Mouse (Mus musculus): ENCODE measurements around the gene Stambp. TPM values are rescaled to one million over a fixed set of nuclear protein-coding genes. Genes with fewer than 3 reads are reported as not detected.
"Not testable (repeated sequence)": the region's sequence is repeated elsewhere in the genome, so short reads cannot be mapped to it uniquely, and the experiment has no call there.

Gene Stambp
- polyA plus RNA-seq, 1 experiment: 14.6 TPM

GRCm38 (mm10) chr6:83598646-83599045 is 26.1 kb upstream of the Stambp start:
- 5% methylated on average over 9 of the region's 9 CpGs for WGBS
- TF ChIP-seq POLR2A (IDR thresholded peaks at IDR 0.05; ENCODE audit: borderline replicate concordance, control insufficient read depth, low read depth, low read length) (no peak), CTCF (IDR thresholded peaks at IDR 0.05; ENCODE audit: control insufficient read depth, insufficient read depth, low read length) (peak; percentile 58)
- no peak overlapping the region for H3K4me3 ChIP-seq (replicated peaks; ENCODE audit: control insufficient read depth, low read depth, low read length)
- H3K27ac ChIP-seq (ENCODE audit: control insufficient read depth, insufficient read depth, low read depth, low read length, poor library complexity): no peak overlapping the region
- peaks cover 5% of the 10 kb centered on the region for H3K4me1 ChIP-seq (ENCODE audit: control insufficient read depth, insufficient read depth, low read length)

- H3K4me1 ChIP-seq (ENCODE audit: control insufficient read depth, insufficient read depth, low read length): peaks cover 5% of the 10 kb centered on the region
- no peak for TF ChIP-seq POLR2A (IDR thresholded peaks at IDR 0.05; ENCODE audit: borderline replicate concordance, control insufficient read depth, low read depth, low read length)
- TF ChIP-seq CTCF (IDR thresholded peaks at IDR 0.05; ENCODE audit: control insufficient read depth, insufficient read depth, low read length): no peak
- H3K4me3 ChIP-seq (replicated peaks; ENCODE audit: control insufficient read depth, low read depth, low read length): no peak overlapping the region
- no peak overlapping the region for H3K27ac ChIP-seq (ENCODE audit: control insufficient read depth, insufficient read depth, low read depth, low read length, poor library complexity)
- WGBS: 56% methylated on average over 3 of the region's 3 CpGs
Observed at GRCm38 (mm10) chr6:83597988-83598387, 25.5 kb upstream of the Stambp start.

GRCm38 (mm10) chr6:83595035-83595434 is 22.5 kb upstream of the Stambp start:
- peaks cover 5% of the 10 kb centered on the region for H3K4me1 ChIP-seq (ENCODE audit: control insufficient read depth, insufficient read depth, low read length)
- no peak overlapping the region for H3K27ac ChIP-seq (ENCODE audit: control insufficient read depth, insufficient read depth, low read depth, low read length, poor library complexity)
- 75% methylated on average over 2 of the region's 2 CpGs for WGBS
- no peak for TF ChIP-seq CTCF (IDR thresholded peaks at IDR 0.05; ENCODE audit: control insufficient read depth, insufficient read depth, low read length)
- no peak for TF ChIP-seq POLR2A (IDR thresholded peaks at IDR 0.05; ENCODE audit: borderline replicate concordance, control insufficient read depth, low read depth, low read length)
- H3K4me3 ChIP-seq (replicated peaks; ENCODE audit: control insufficient read depth, low read depth, low read length): no peak overlapping the region

GRCm38 (mm10) chr6:83593896-83594295 is 21.4 kb upstream of the Stambp start:
- no peaks in the 10 kb centered on the region; the same call in 1 of the 2 replicates for H3K4me1 ChIP-seq (ENCODE audit: control insufficient read depth, insufficient read depth, low read length)
- 64% methylated on average over 7 of the region's 7 CpGs for WGBS
- H3K4me3 ChIP-seq (replicated peaks; ENCODE audit: control insufficient read depth, low read depth, low read length): no peak overlapping the region
- TF ChIP-seq POLR2A (IDR thresholded peaks at IDR 0.05; ENCODE audit: borderline replicate concordance, control insufficient read depth, low read depth, low read length): no peak
- TF ChIP-seq CTCF (IDR thresholded peaks at IDR 0.05; ENCODE audit: control insufficient read depth, insufficient read depth, low read length): no peak
- no peak overlapping the region for H3K27ac ChIP-seq (ENCODE audit: control insufficient read depth, insufficient read depth, low read depth, low read length, poor library complexity)

- TF ChIP-seq CTCF (IDR thresholded peaks at IDR 0.05; ENCODE audit: control insufficient read depth, insufficient read depth, low read length) (no peak), POLR2A (IDR thresholded peaks at IDR 0.05; ENCODE audit: borderline replicate concordance, control insufficient read depth, low read depth, low read length) (no peak)
- H3K4me3 ChIP-seq (replicated peaks; ENCODE audit: control insufficient read depth, low read depth, low read length): no peak overlapping the region
- WGBS: 79% methylated on average over 8 of the region's 8 CpGs
Observed at GRCm38 (mm10) chr6:83592051-83592450, 19.5 kb upstream of the Stambp start.

GRCm38 (mm10) chr6:83590301-83590700 is 17.8 kb upstream of the Stambp start:
- 81% methylated on average over 3 of the region's 3 CpGs for WGBS
- TF ChIP-seq POLR2A (IDR thresholded peaks at IDR 0.05; ENCODE audit: borderline replicate concordance, control insufficient read depth, low read depth, low read length) (no peak), CTCF (IDR thresholded peaks at IDR 0.05; ENCODE audit: control insufficient read depth, insufficient read depth, low read length) (no peak)
- Histone ChIP-seq H3K27ac (ENCODE audit: control insufficient read depth, insufficient read depth, low read depth, low read length, poor library complexity) (no peak overlapping the region), H3K4me1 (ENCODE audit: control insufficient read depth, insufficient read depth, low read length) (no peaks in the 10 kb centered on the region), H3K4me3 (replicated peaks; ENCODE audit: control insufficient read depth, low read depth, low read length) (no peak overlapping the region)

More at GRCm38 (mm10) chr6:83592051-83592450, 19.5 kb upstream of the Stambp start:
- H3K4me1 ChIP-seq (ENCODE audit: control insufficient read depth, insufficient read depth, low read length): no peaks in the 10 kb centered on the region
- no peak overlapping the region for H3K27ac ChIP-seq (ENCODE audit: control insufficient read depth, insufficient read depth, low read depth, low read length, poor library complexity)

GRCm38 (mm10) chr6:83587191-83587590 is 14.7 kb upstream of the Stambp start:
- 78% methylated on average over 8 of the region's 8 CpGs for WGBS
- H3K4me3 ChIP-seq (replicated peaks; ENCODE audit: control insufficient read depth, low read depth, low read length); H3K4me1 ChIP-seq (ENCODE audit: control insufficient read depth, insufficient read depth, low read length); H3K27ac ChIP-seq (ENCODE audit: control insufficient read depth, insufficient read depth, low read depth, low read length, poor library complexity): not testable (repeated sequence)

- not testable (repeated sequence) for H3K4me1 ChIP-seq (ENCODE audit: control insufficient read depth, insufficient read depth, low read length); H3K4me3 ChIP-seq (replicated peaks; ENCODE audit: control insufficient read depth, low read depth, low read length); H3K27ac ChIP-seq (ENCODE audit: control insufficient read depth, insufficient read depth, low read depth, low read length, poor library complexity)
- WGBS: 74% methylated on average over 9 of the region's 9 CpGs
Observed at GRCm38 (mm10) chr6:83585328-83585727, 12.8 kb upstream of the Stambp start.

GRCm38 (mm10) chr6:83583591-83583990 is 11.1 kb upstream of the Stambp start:
- H3K27ac ChIP-seq (ENCODE audit: control insufficient read depth, insufficient read depth, low read depth, low read length, poor library complexity): no peak overlapping the region
- WGBS: 62% methylated on average over 2 of the region's 2 CpGs
- no peak overlapping the region for H3K4me3 ChIP-seq (replicated peaks; ENCODE audit: control insufficient read depth, low read depth, low read length)
- no peaks in the 10 kb centered on the region for H3K4me1 ChIP-seq (ENCODE audit: control insufficient read depth, insufficient read depth, low read length)
- TF ChIP-seq POLR2A (IDR thresholded peaks at IDR 0.05; ENCODE audit: borderline replicate concordance, control insufficient read depth, low read depth, low read length): no peak

Data from bone marrow, adult 2 months (tissue).